Mouse (Mus musculus) heart, postnatal 10 days (tissue): ENCODE results near the gene Sesn2. TPM values are rescaled to one million over a fixed set of nuclear protein-coding genes. Genes with fewer than 3 reads are reported as not detected.
"Not testable (repeated sequence)": the region's sequence is repeated elsewhere in the genome, so short reads cannot be mapped to it uniquely, and the experiment has no call there.

ENCODE experiments used
- DNase-seq, 2 experiments: peaks; one replicate each; pipeline ENCODE4 v3.0.0; 2021
- intact Hi-C: fragments of 180-260 bp; cut with DNase I; formaldehyde crosslinking; loops from one replicate; pipeline ENCODE4 v1.15.1; 2025
- total RNA-seq, 2 experiments: library from RNA; stranded (reverse); gene quantifications; 2 replicates each; pipeline ENCODE4 v1.2.3; 2021

Gene Sesn2
- 1 to 10 TPM; 4.5 to 5.5 TPM for total RNA-seq

- intact Hi-C loops = loop anchor here (5.0 to 10.0 kb wide), 5 partner anchors 98 to 306 kb away; partner anchors contain the start of genes Rcc1 and Taf12
- peak; percentile 98 to 99 for DNase-seq
Observed at GRCm38 (mm10) chr4:132510352-132510798, at the start of gene Sesn2. TSS of gene Sesn2 (minus strand) at chr4:132510501.

GRCm38 (mm10) chr4:132555550-132555949, 45.2 kb upstream of the Sesn2 start:
- DNase-seq, intact Hi-C loops: not testable (repeated sequence)

- no peak for DNase-seq
- intact Hi-C loops = no loop called here
Observed at GRCm38 (mm10) chr4:132554653-132555052, 44.4 kb upstream of the Sesn2 start.

- intact Hi-C loops = no loop called here
- no peak for DNase-seq
Observed at GRCm38 (mm10) chr4:132554221-132554620, 43.9 kb upstream of the Sesn2 start.

- intact Hi-C loops = loop anchor here (1.0 to 2.0 kb wide), 2 partner anchors 90 to 131 kb away; no protein-coding TSS in a partner anchor
- DNase-seq = peak; percentile 83 to 87
Observed at GRCm38 (mm10) chr4:132545851-132546250, 35.5 kb upstream of the Sesn2 start.

GRCm38 (mm10) chr4:132542724-132543123, 32.4 kb upstream of the Sesn2 start:
- intact Hi-C loops = no loop called here
- no peak for DNase-seq

GRCm38 (mm10) chr4:132541413-132541812, 31.1 kb upstream of the Sesn2 start:
- intact Hi-C loops = no loop called here

GRCm38 (mm10) chr4:132539481-132539880, 29.2 kb upstream of the Sesn2 start:
- intact Hi-C loops = no loop called here
- DNase-seq = no peak

More at GRCm38 (mm10) chr4:132541413-132541812, 31.1 kb upstream of the Sesn2 start:
- no peak for DNase-seq

- intact Hi-C loops = no loop called here
- peak; percentile 96 to 98 for DNase-seq
Observed at GRCm38 (mm10) chr4:132535406-132536121, 25.3 kb upstream of the Sesn2 start, which contains the start of gene Dnajc8. TSS of gene Dnajc8 (plus strand) at chr4:132535550.

- intact Hi-C loops = no loop called here
- peak; percentile 92 to 93 for DNase-seq
Observed at GRCm38 (mm10) chr4:132532981-132533916, 22.9 kb upstream of the Sesn2 start, which contains the start of gene Atpif1. TSS of gene Atpif1 (minus strand) at chr4:132533659.

GRCm38 (mm10) chr4:132532496-132532895, 22.2 kb upstream of the Sesn2 start:
- peak; percentile 43 to 63 for DNase-seq
- intact Hi-C loops = no loop called here

GRCm38 (mm10) chr4:132530033-132530804, 19.9 kb upstream of the Sesn2 start:
- DNase-seq = no peak
- intact Hi-C loops = no loop called here

- intact Hi-C loops = no loop called here
- DNase-seq = no peak
Observed at GRCm38 (mm10) chr4:132529344-132529743, 19.0 kb upstream of the Sesn2 start.

GRCm38 (mm10) chr4:132527917-132528522, 17.7 kb upstream of the Sesn2 start:
- intact Hi-C loops = loop anchor here (1.0 kb wide), 1 partner anchor 35 kb away; no protein-coding TSS in a partner anchor
- no peak for DNase-seq

GRCm38 (mm10) chr4:132526678-132527077, 16.4 kb upstream of the Sesn2 start:
- no peak for DNase-seq
- intact Hi-C loops = loop anchor here (1.0 kb wide), 1 partner anchor 33 kb away; no protein-coding TSS in a partner anchor

- DNase-seq = peak in 1 of 2 experiments; percentile 33
- intact Hi-C loops = no loop called here
Observed at GRCm38 (mm10) chr4:132524808-132525207, 14.5 kb upstream of the Sesn2 start.

GRCm38 (mm10) chr4:132524321-132524741, 14.0 kb upstream of the Sesn2 start:
- intact Hi-C loops = no loop called here
- no peak for DNase-seq

- no peak for DNase-seq
- intact Hi-C loops = loop anchor here (10.0 kb wide), 1 partner anchor 314 kb away; no protein-coding TSS in a partner anchor
Observed at GRCm38 (mm10) chr4:132519188-132519587, 8.9 kb upstream of the Sesn2 start.

- intact Hi-C loops = loop anchor here (10.0 kb wide), 1 partner anchor 313 kb away; no protein-coding TSS in a partner anchor
- DNase-seq = no peak
Observed at GRCm38 (mm10) chr4:132518066-132518465, 7.8 kb upstream of the Sesn2 start.
